Mouse (Mus musculus): Measurements from ENCODE around the gene Calm3. TPM values are rescaled to one million over a fixed set of nuclear protein-coding genes. Genes with fewer than 3 reads are reported as not detected.

The Calm3 gene
- total and polyA plus RNA-seq, 3 experiments: 294 to 623 (median 326) TPM

- in situ Hi-C loops (cut with MboI; ENCODE audit: low pct_ligation_motif_present, low pct_unique_long_range_greater_than_20kb, low sequenced_read_pairs) (loop anchor here (5.0 kb wide), 1 partner anchor 34 kb away; the partner anchor contains the start of gene Ptgir), dilution Hi-C loops (cut with MboI; ENCODE audit: extremely low pct_ligation_motif_present, extremely low pct_unique_long_range_greater_than_20kb, low sequenced_read_pairs) (no loop called here)
- no peak for TF ChIP-seq CTCF (conservative IDR thresholded peaks at IDR 0.05 in 1 of 2, IDR thresholded peaks at IDR 0.05 in 1 of 2; ENCODE audit: low read depth in 2 of 2, low read length in 2 of 2)
- no peak for TF ChIP-seq UBTF (IDR thresholded peaks at IDR 0.05; ENCODE audit: low read depth, low read length)
- no peak for TF ChIP-seq BHLHE40 (IDR thresholded peaks at IDR 0.05; ENCODE audit: low read depth, low read length)
- TF ChIP-seq MAX (IDR thresholded peaks at IDR 0.05; ENCODE audit: low read length): no peak
- no peak for TF ChIP-seq RAD21 (IDR thresholded peaks at IDR 0.05; ENCODE audit: low read depth, low read length)
- no peak for TF ChIP-seq HCFC1 (IDR thresholded peaks at IDR 0.05; ENCODE audit: low read depth, low read length)
- TF ChIP-seq RCOR1 (conservative IDR thresholded peaks at IDR 0.05; ENCODE audit: low read depth, low read length): no peak
- no peak for TF ChIP-seq MEF2A (IDR thresholded peaks at IDR 0.05; ENCODE audit: borderline replicate concordance, low read depth, low read length)
- no peak for TF ChIP-seq JUN (IDR thresholded peaks at IDR 0.05; ENCODE audit: insufficient read depth, low read depth, low read length)
- no peak for TF ChIP-seq TBP (conservative IDR thresholded peaks at IDR 0.05; ENCODE audit: low read depth, low read length)
- TF ChIP-seq MAFK (IDR thresholded peaks at IDR 0.05; ENCODE audit: insufficient replicate concordance, low read length): no peak
- no peak for DNase-seq (ENCODE audit: extremely low read depth)
- Histone ChIP-seq H3K4me1 (ENCODE audit: control insufficient read depth in 1 of 2, insufficient read depth in 2 of 2) (peaks cover 6 to 26% of the 10 kb centered on the region in 2 experiments), H3K27me3 (replicated peaks) (no peaks in the 10 kb centered on the region), H3K27ac (ENCODE audit: insufficient read depth, low read depth) (no peak overlapping the region), H3K4me3 (replicated peaks in 1 of 3; ENCODE audit: low read depth in 2 of 3, low read length in 2 of 3, poor library complexity in 1 of 3) (no peak overlapping the region), H3K4me2 (ENCODE audit: insufficient read depth, low read depth, poor library complexity, severe bottlenecking) (no peak overlapping the region), H3K36me3 (replicated peaks in 1 of 2; ENCODE audit: control insufficient read depth in 1 of 2, insufficient read depth in 1 of 2, low read length in 1 of 2) (peaks cover 26 to 49% of the 10 kb centered on the region in 2 experiments), H3K79me2 (replicated peaks; ENCODE audit: control insufficient read depth, extremely low read depth, insufficient read depth, poor library complexity, severe bottlenecking) (no peaks in the 10 kb centered on the region), H3K9ac (ENCODE audit: insufficient read depth, low read depth) (no peak overlapping the region), H3K9me3 (replicated peaks; ENCODE audit: low read length) (no peaks in the 10 kb centered on the region)
Observed at GRCm38 (mm10) chr7:16873392-16873791, 50.5 kb downstream of the Calm3 start.

DNA sequence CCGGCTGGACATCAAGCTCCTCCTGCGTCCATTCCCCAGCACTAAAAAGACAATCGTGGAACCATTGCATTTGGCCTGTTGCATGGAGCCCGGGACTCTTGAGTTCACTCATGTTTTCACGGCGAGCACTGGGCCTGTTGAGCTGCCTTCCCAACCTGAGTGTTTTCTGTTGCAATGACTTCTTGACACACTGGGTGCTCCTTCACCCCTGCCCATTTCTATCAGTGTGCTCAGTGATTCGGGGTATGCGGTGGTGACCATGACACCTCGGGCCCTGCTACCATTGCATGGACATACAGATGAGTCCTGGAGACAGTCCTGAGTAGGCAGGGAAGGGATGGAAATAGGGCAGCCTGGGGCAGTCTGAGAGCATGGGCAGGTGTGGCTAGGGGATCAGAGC lies 51.4 kb downstream of the Calm3 start:
- in situ Hi-C loops (cut with MboI; ENCODE audit: low pct_ligation_motif_present, low pct_unique_long_range_greater_than_20kb, low sequenced_read_pairs) (loop anchor here (5.0 kb wide), 1 partner anchor 35 kb away; the partner anchor contains the start of gene Ptgir), dilution Hi-C loops (cut with MboI; ENCODE audit: extremely low pct_ligation_motif_present, extremely low pct_unique_long_range_greater_than_20kb, low sequenced_read_pairs) (no loop called here)
- H3K4me2 ChIP-seq (ENCODE audit: insufficient read depth, low read depth, poor library complexity, severe bottlenecking): no peak overlapping the region
- no peak for DNase-seq (ENCODE audit: extremely low read depth)
- no peaks in the 10 kb centered on the region for H3K9me3 ChIP-seq (replicated peaks; ENCODE audit: low read length)
- H3K27ac ChIP-seq (ENCODE audit: insufficient read depth, low read depth): no peak overlapping the region
- peaks cover 6 to 19% of the 10 kb centered on the region in 2 experiments for H3K4me1 ChIP-seq (ENCODE audit: control insufficient read depth in 1 of 2, insufficient read depth in 2 of 2)
- no peak overlapping the region for H3K4me3 ChIP-seq (replicated peaks in 1 of 3; ENCODE audit: low read depth in 2 of 3, low read length in 2 of 3, poor library complexity in 1 of 3)
- H3K79me2 ChIP-seq (replicated peaks; ENCODE audit: control insufficient read depth, extremely low read depth, insufficient read depth, poor library complexity, severe bottlenecking): no peaks in the 10 kb centered on the region
- H3K27me3 ChIP-seq (replicated peaks): no peaks in the 10 kb centered on the region
- H3K9ac ChIP-seq (ENCODE audit: insufficient read depth, low read depth): no peak overlapping the region
- H3K36me3 ChIP-seq (replicated peaks in 1 of 2; ENCODE audit: control insufficient read depth in 1 of 2, insufficient read depth in 1 of 2, low read length in 1 of 2): peaks cover 33 to 55% of the 10 kb centered on the region in 2 experiments
- TF ChIP-seq TBP (conservative IDR thresholded peaks at IDR 0.05; ENCODE audit: low read depth, low read length): no peak
- no peak for TF ChIP-seq MXI1 (IDR thresholded peaks at IDR 0.05; ENCODE audit: low read depth, low read length)
- no peak for TF ChIP-seq ZMIZ1 (IDR thresholded peaks at IDR 0.05; ENCODE audit: low read depth, low read length)
- no peak for TF ChIP-seq MAX (IDR thresholded peaks at IDR 0.05; ENCODE audit: low read length)
- TF ChIP-seq ZKSCAN1 (IDR thresholded peaks at IDR 0.05; ENCODE audit: borderline replicate concordance, low read depth, low read length): no peak
- TF ChIP-seq RAD21 (IDR thresholded peaks at IDR 0.05; ENCODE audit: low read depth, low read length): no peak
- TF ChIP-seq KAT2A (IDR thresholded peaks at IDR 0.05; ENCODE audit: insufficient replicate concordance, low read length): no peak
- TF ChIP-seq MYC (IDR thresholded peaks at IDR 0.05; ENCODE audit: low read depth, low read length): no peak
- TF ChIP-seq GABPA (IDR thresholded peaks at IDR 0.05; ENCODE audit: insufficient replicate concordance, low read depth, low read length): no peak
- TF ChIP-seq TCF12 (IDR thresholded peaks at IDR 0.05; ENCODE audit: low read depth, low read length): no peak
- no peak for TF ChIP-seq EP300 (IDR thresholded peaks at IDR 0.05; ENCODE audit: low read length)
- no peak for TF ChIP-seq MAFK (IDR thresholded peaks at IDR 0.05; ENCODE audit: insufficient replicate concordance, low read length)
- TF ChIP-seq ZNF384 (IDR thresholded peaks at IDR 0.05; ENCODE audit: low read depth, low read length): no peak
- TF ChIP-seq USF2 (conservative IDR thresholded peaks at IDR 0.05; ENCODE audit: low read depth, low read length): no peak
- TF ChIP-seq NELFE (IDR thresholded peaks at IDR 0.05; ENCODE audit: low read depth, low read length): no peak
- TF ChIP-seq JUN (IDR thresholded peaks at IDR 0.05; ENCODE audit: insufficient read depth, low read depth, low read length): no peak
- no peak for TF ChIP-seq NRF1 (IDR thresholded peaks at IDR 0.05; ENCODE audit: low read depth, low read length)
- TF ChIP-seq HCFC1 (IDR thresholded peaks at IDR 0.05; ENCODE audit: low read depth, low read length): no peak
- TF ChIP-seq ETS1 (conservative IDR thresholded peaks at IDR 0.05; ENCODE audit: low read depth, low read length): no peak
- no peak for TF ChIP-seq SMC3 (IDR thresholded peaks at IDR 0.05; ENCODE audit: low read depth, low read length)

Measured in CH12.LX (cell line).